Mouse (Mus musculus) heart, adult 2 months (tissue): ENCODE results near the gene Lsm2. TPM values are rescaled to one million over a fixed set of nuclear protein-coding genes. Genes with fewer than 3 reads are reported as not detected.

Experiments used
- DNase-seq, 2 experiments: peaks; one replicate each; pipeline ENCODE4 v3.0.0; 2021
- H3K27ac ChIP-seq: fragments of 200-600 bp; 2 replicates; pipeline ENCODE4 v1.8.1; 2022
- H3K27me3 ChIP-seq: fragments of 200-500 bp; 2 replicates; pipeline ENCODE4 v1.6.1; 2012; ENCODE audit warnings: mild to moderate bottlenecking, low read length, inconsistent platforms, mixed read lengths; ENCODE audit not compliant: control insufficient read depth, insufficient read depth
- H3K36me3 ChIP-seq: fragments of 200-500 bp; 2 replicates; pipeline ENCODE4 v1.6.1; 2012; ENCODE audit warnings: low read length, inconsistent platforms; ENCODE audit not compliant: control insufficient read depth, insufficient read depth
- H3K4me1 ChIP-seq: fragments of 200-500 bp; 2 replicates; pipeline ENCODE4 v1.6.1; 2011; ENCODE audit warnings: low read length; ENCODE audit not compliant: control insufficient read depth, insufficient read depth
- H3K4me3 ChIP-seq: fragments of 200-600 bp; 2 replicates; pipeline ENCODE4 v1.8.1; 2022
- H3K79me2 ChIP-seq: fragments of 200-500 bp; replicated peaks from 2 replicates; pipeline ENCODE4 v1.6.1; 2012; ENCODE audit warnings: mild to moderate bottlenecking, inconsistent platforms, low read length, moderate library complexity, mixed read lengths; ENCODE audit not compliant: control insufficient read depth, insufficient read depth
- H3K9ac ChIP-seq: fragments of 200-500 bp; 2 replicates; pipeline ENCODE4 v1.6.1; 2012; ENCODE audit warnings: low read depth, mild to moderate bottlenecking, control low read depth, inconsistent platforms, low read length, mixed read lengths
- CTCF ChIP-seq: fragments of 200-600 bp; IDR thresholded peaks from 2 replicates; pipeline ENCODE4 v1.8.1; 2022; ENCODE audit warnings: antibody characterized with exemption, mild to moderate bottlenecking, moderate library complexity
- EP300 ChIP-seq: fragments of 200-500 bp; IDR thresholded peaks from 2 replicates; pipeline ENCODE4 v1.6.1; 2011; ENCODE audit warnings: low read depth, low read length, control low read depth; ENCODE audit not compliant: insufficient read depth
- POLR2A ChIP-seq: fragments of 200-500 bp; IDR thresholded peaks from 2 replicates; pipeline ENCODE4 v1.6.1; 2011; ENCODE audit warnings: mild to moderate bottlenecking, low read depth, low read length, control low read depth; ENCODE audit not compliant: insufficient read depth
- WGBS: fragments of 180-500 bp; shearing (Covaris S2); methylation state at CpG from one replicate; pipeline ENCODE4 v1.1.7; 2018; 5-methylcytosine and 5-hydroxymethylcytosine counted together
- intact Hi-C: fragments of 180-260 bp; cut with DNase I; formaldehyde crosslinking; loops from one replicate; pipeline ENCODE4 v1.15.1; 2025
- polyA plus RNA-seq: library from polyadenylated mRNA; depleted of rRNA; stranded (reverse); fragments of >200 nt; gene quantifications from 2 replicates; pipeline ENCODE4 v1.2.3, GENCODE M21; 2012
- total RNA-seq, 2 experiments: library from RNA; stranded (reverse); gene quantifications; 2 replicates each; pipeline ENCODE4 v1.2.3; 2021

The Lsm2 gene
- total and polyA plus RNA-seq, 3 experiments, result 17.3 to 50.7 (median 21.3) TPM

DNA sequence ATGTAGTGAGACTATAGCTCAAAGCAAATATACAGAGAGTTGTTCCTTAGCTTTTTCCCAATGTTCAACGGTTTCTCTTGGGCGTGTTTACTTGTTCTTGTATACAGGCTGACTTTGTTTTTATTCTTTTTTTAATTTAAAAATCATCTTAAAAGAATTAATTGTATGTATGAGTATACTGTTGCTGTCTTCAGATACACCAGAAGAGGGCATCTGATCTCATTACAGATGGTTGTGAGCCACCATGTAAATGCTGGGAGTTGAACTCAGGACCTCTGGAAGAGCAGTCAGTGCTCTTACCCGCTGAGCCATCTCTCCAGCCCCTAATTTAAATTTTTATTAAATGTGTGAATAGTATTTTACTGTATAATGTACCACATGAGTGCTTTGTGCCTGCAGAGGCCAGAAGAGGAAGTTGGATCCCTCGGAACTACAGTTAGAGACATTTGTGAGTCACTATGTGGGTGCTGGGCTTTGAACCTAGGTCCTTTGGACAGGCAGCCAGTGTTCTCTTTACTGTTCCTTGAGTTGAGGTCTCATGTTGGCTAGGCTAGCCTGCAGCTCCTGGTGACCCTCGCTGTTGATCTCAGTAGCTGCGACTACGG lies 25.8 kb downstream of the Lsm2 start:
- Histone ChIP-seq H3K36me3 (no peaks in the 10 kb centered on the region), H3K9ac (no peak overlapping the region), H3K27me3 (no peaks in the 10 kb centered on the region), H3K79me2 (no peaks in the 10 kb centered on the region), H3K4me1 (peaks cover 3% of the 10 kb centered on the region; the same call in 1 of the 2 replicates), H3K4me3 (no peak overlapping the region), H3K27ac (no peak overlapping the region)
- intact Hi-C loops, result no loop called here
- no peak for DNase-seq
- 92% methylated on average over 7 of the region's 7 CpGs for WGBS
- TF ChIP-seq CTCF (peak; percentile 50), EP300 (no peak)

DNA sequence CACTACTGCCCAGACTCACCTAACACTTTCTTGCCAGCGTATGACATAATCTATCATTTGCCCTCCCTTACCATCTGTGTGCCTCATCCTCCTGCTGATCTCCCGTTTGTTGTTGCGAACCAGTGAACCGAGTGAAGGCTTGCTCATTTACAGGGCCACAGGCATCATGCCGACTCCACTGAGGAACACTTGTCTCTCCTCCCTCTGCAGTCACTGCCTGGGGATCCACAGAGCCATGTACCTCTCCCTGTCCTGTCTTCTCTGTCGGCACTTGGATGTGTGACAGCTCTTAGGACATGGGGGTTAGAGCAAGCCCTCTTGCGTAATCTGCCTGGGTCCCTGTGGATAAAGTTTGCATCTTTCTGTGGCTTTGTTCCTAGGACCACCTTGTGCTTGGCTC lies 27.9 kb downstream of the Lsm2 start:
- no peak overlapping the region for H3K9ac ChIP-seq
- TF ChIP-seq CTCF (no peak), POLR2A (no peak), EP300 (no peak)
- H3K79me2 ChIP-seq, result no peaks in the 10 kb centered on the region
- no peak overlapping the region for H3K4me3 ChIP-seq
- H3K36me3 ChIP-seq, result no peaks in the 10 kb centered on the region
- no peaks in the 10 kb centered on the region for H3K4me1 ChIP-seq
- no peak overlapping the region for H3K27ac ChIP-seq
- 89% methylated on average over 7 of the region's 7 CpGs for WGBS
- intact Hi-C loops, result no loop called here
- no peaks in the 10 kb centered on the region for H3K27me3 ChIP-seq
- DNase-seq, result no peak

DNA sequence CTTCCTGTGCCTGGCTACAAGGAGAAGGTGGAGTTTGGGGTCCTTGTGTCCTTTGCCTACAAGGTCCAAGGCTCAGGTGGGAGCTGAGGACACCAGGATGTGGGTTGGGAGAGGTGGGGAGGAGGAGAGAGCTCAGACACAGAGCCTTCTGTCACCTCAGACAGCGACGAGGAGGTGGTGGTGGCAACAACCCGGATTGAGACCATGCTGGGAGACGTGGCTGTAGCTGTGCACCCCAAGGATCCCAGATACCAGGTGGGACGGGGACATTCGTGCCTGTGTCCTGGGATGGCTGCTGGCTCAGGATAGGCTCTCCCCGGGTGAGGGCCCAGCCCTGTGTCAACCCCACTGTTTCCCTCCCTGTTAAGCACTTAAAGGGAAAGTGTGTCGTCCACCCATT lies 29.8 kb downstream of the Lsm2 start:
- TF ChIP-seq EP300 (no peak), CTCF (no peak), POLR2A (no peak)
- WGBS, result 91% methylated on average over 8 of the region's 8 CpGs
- H3K4me3 ChIP-seq, result no peak overlapping the region
- no peak overlapping the region for H3K9ac ChIP-seq
- H3K27me3 ChIP-seq, result no peaks in the 10 kb centered on the region
- no peaks in the 10 kb centered on the region for H3K36me3 ChIP-seq
- no peak overlapping the region for H3K27ac ChIP-seq
- intact Hi-C loops, result no loop called here
- H3K4me1 ChIP-seq, result no peaks in the 10 kb centered on the region
- no peak for DNase-seq
- no peaks in the 10 kb centered on the region for H3K79me2 ChIP-seq

DNA sequence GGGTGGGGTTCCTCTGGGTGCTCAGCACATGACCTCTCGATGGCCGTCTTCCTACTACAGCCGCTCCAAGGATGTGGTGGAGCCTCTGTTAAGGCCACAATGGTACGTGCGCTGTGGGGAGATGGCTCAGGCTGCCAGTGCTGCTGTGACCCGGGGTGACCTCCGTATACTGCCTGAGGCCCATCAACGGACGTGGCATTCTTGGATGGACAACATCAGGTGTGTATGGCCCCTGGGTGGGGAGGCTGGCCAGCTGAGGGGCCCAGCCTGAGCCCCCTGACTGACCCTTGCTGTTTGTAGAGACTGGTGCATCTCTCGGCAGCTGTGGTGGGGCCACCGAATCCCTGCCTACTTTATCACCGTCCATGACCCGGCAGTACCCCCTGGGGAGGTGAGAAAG lies 30.8 kb downstream of the Lsm2 start:
- H3K36me3 ChIP-seq, result no peaks in the 10 kb centered on the region
- intact Hi-C loops, result no loop called here
- no peaks in the 10 kb centered on the region for H3K79me2 ChIP-seq
- no peaks in the 10 kb centered on the region for H3K27me3 ChIP-seq
- WGBS, result 85% methylated on average over 13 of the region's 13 CpGs
- H3K9ac ChIP-seq, result no peak overlapping the region
- no peak overlapping the region for H3K4me3 ChIP-seq
- H3K27ac ChIP-seq, result no peak overlapping the region
- TF ChIP-seq CTCF (no peak), EP300 (no peak), POLR2A (no peak)
- H3K4me1 ChIP-seq, result no peaks in the 10 kb centered on the region
- no peak for DNase-seq

DNA sequence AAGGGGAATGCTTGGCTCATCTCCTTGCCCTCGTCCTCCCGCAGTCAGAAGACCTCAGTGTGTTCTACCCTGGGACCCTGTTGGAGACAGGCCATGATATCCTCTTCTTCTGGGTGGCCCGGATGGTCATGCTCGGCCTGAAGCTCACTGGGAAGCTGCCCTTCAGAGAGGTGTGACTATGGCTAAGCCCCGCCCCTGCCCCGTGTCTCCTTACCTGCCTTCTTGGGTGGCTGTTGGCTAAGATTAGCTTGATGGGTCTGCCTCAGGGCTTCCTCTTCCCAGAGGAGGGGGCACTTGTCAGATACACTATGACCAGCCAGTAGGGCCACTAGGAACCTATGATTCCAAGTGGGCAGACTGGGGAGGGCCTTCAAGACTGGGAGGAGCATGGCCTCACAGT lies 31.6 kb downstream of the Lsm2 start:
- Histone ChIP-seq H3K27ac (no peak overlapping the region), H3K27me3 (no peaks in the 10 kb centered on the region), H3K79me2 (no peaks in the 10 kb centered on the region), H3K9ac (no peak overlapping the region), H3K4me3 (no peak overlapping the region), H3K36me3 (no peaks in the 10 kb centered on the region), H3K4me1 (no peaks in the 10 kb centered on the region)
- DNase-seq, result peak in 1 of 2 experiments; percentile 14
- 80% methylated on average over 6 of the region's 6 CpGs for WGBS
- TF ChIP-seq POLR2A, result no peak
- no peak for TF ChIP-seq CTCF
- no peak for TF ChIP-seq EP300
- intact Hi-C loops, result no loop called here

DNA sequence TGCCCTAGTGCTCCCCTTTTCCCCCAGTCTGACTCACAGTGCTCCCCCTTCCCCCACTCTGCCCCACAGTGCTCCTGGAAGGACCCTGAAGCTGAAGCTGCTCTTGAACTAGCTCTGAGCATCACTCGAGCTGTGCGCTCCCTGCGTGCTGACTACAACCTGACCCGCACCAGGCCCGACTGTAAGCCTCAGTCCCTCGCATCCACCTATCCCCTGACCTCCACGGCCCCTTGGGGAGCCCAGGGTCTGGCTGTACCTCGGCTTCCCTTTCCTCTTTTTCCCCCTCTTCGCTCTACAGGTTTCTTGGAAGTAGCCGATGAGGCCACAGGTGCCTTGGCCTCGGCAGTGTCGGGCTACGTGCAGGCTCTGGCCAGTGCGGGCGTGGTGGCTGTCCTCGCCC lies 33.6 kb downstream of the Lsm2 start:
- DNase-seq, result peak in 1 of 2 experiments; percentile 18
- Histone ChIP-seq H3K36me3 (no peaks in the 10 kb centered on the region), H3K4me1 (no peaks in the 10 kb centered on the region), H3K27me3 (no peaks in the 10 kb centered on the region), H3K9ac (no peak overlapping the region), H3K27ac (no peak overlapping the region), H3K79me2 (no peaks in the 10 kb centered on the region), H3K4me3 (no peak overlapping the region)
- intact Hi-C loops, result no loop called here
- TF ChIP-seq EP300, result no peak
- TF ChIP-seq POLR2A, result no peak
- no peak for TF ChIP-seq CTCF
- WGBS, result 90% methylated on average over 16 of the region's 16 CpGs
